Mouse (Mus musculus): ENCODE results near the gene Maob. TPM values are rescaled to one million over a fixed set of nuclear protein-coding genes. Genes with fewer than 3 reads are reported as not detected.

Maob gene
- total RNA-seq (2023) = 1 to 10 TPM; 1.4 to 3.0 TPM

GRCm38 (mm10) chrX:16817261-16817769, at the start of gene Maob:
TSS of gene Maob (minus strand) at chrX:16817366.

Other genes with a start within 250 kb of the Maob start
- under 1 TPM; 0.75 to 0.98 TPM for gene Maoa, start 197.7 kb downstream of the Maob start, total RNA-seq (2023)
- not detected for gene Ndp, start 94.4 kb upstream of the Maob start, total RNA-seq (2023)

Data from neutrophil, adult 59 days (primary cell).